Mouse (Mus musculus): ENCODE measurements at regions not wholly inside any gene's neighbourhood (a gene's known extent, or its start where the extent isn't known, plus 50 kb on each side); places are given as distances from the start of the nearest gene placed in this dataset.

- DNase-seq (ENCODE audit: low read depth, low spot score) = peak; percentile 7
These were observed 319.8 kb downstream of the 1700129C05Rik start for GRCm38 (mm10) chr14:58822938-58823337.

GRCm38 (mm10) chr14:58817961-58818504, 324.7 kb downstream of the 1700129C05Rik start:
- no peak for DNase-seq (ENCODE audit: low read depth, low spot score)

GRCm38 (mm10) chr14:58816540-58816876, 326.2 kb downstream of the 1700129C05Rik start:
- peak; percentile 16 for DNase-seq (ENCODE audit: low read depth, low spot score)

GRCm38 (mm10) chr14:58815616-58816539, 326.8 kb downstream of the 1700129C05Rik start:
- DNase-seq (ENCODE audit: low read depth, low spot score) = peak; percentile 24

- DNase-seq (ENCODE audit: low read depth, low spot score) = no peak
These were observed 330.1 kb downstream of the 1700129C05Rik start for GRCm38 (mm10) chr14:58812585-58812984.

- no peak for DNase-seq (ENCODE audit: low read depth, low spot score)
These were observed 341.3 kb downstream of the 1700129C05Rik start for GRCm38 (mm10) chr14:58801402-58801861.

- DNase-seq (ENCODE audit: low read depth, low spot score) = peak; percentile 6
These were observed 354.3 kb downstream of the 1700129C05Rik start for GRCm38 (mm10) chr14:58788190-58788945.

GRCm38 (mm10) chr14:58787618-58788017, 355.1 kb downstream of the 1700129C05Rik start:
- no peak for DNase-seq (ENCODE audit: low read depth, low spot score)

GRCm38 (mm10) chr14:58786791-58787491, 355.8 kb downstream of the 1700129C05Rik start:
- peak; percentile 95 for DNase-seq (ENCODE audit: low read depth, low spot score)

GRCm38 (mm10) chr14:58783201-58783600, 359.5 kb downstream of the 1700129C05Rik start:
- no peak for DNase-seq (ENCODE audit: low read depth, low spot score)

GRCm38 (mm10) chr14:58780306-58780705, 362.4 kb downstream of the 1700129C05Rik start:
- no peak for DNase-seq (ENCODE audit: low read depth, low spot score)

- DNase-seq (ENCODE audit: low read depth, low spot score) = peak; percentile 32
These were observed 364.0 kb downstream of the 1700129C05Rik start for GRCm38 (mm10) chr14:58778675-58779074.

GRCm38 (mm10) chr14:58761291-58761690, 381.4 kb downstream of the 1700129C05Rik start:
- no peak for DNase-seq (ENCODE audit: low read depth, low spot score)

- no peak for DNase-seq (ENCODE audit: low read depth, low spot score)
These were observed 382.9 kb downstream of the 1700129C05Rik start for GRCm38 (mm10) chr14:58759759-58760158.

- peak; percentile 35 for DNase-seq (ENCODE audit: low read depth, low spot score)
These were observed 388.9 kb downstream of the 1700129C05Rik start for GRCm38 (mm10) chr14:58753781-58754180.

GRCm38 (mm10) chr14:58753136-58753535, 389.6 kb downstream of the 1700129C05Rik start:
- peak; percentile 9 for DNase-seq (ENCODE audit: low read depth, low spot score)

- no peak for DNase-seq (ENCODE audit: low read depth, low spot score)
These were observed 416.3 kb downstream of the 1700129C05Rik start for GRCm38 (mm10) chr14:58726418-58726817.

GRCm38 (mm10) chr14:58714856-58715255, 427.8 kb downstream of the 1700129C05Rik start:
- peak; percentile 61 for DNase-seq (ENCODE audit: low read depth, low spot score)

GRCm38 (mm10) chr14:58709861-58710260, 432.8 kb downstream of the 1700129C05Rik start:
- peak; percentile 84 for DNase-seq (ENCODE audit: low read depth, low spot score)

GRCm38 (mm10) chr14:58709281-58709680, 433.4 kb downstream of the 1700129C05Rik start:
- DNase-seq (ENCODE audit: low read depth, low spot score) = no peak

- peak; percentile 81 for DNase-seq (ENCODE audit: low read depth, low spot score)
These were observed 440.9 kb downstream of the 1700129C05Rik start for GRCm38 (mm10) chr14:58701765-58702164.

Data from brain, adult 2 months (tissue).